Mouse (Mus musculus) testis, adult 2 months (tissue): ENCODE measurements at regions not wholly inside any gene's neighbourhood (a gene's known extent, or its start where the extent isn't known, plus 50 kb on each side); places are given as distances from the start of the nearest gene placed in this dataset.

Experiments used
- CTCF ChIP-seq: fragments of 200-500 bp; IDR thresholded peaks from 2 replicates; pipeline ENCODE4 v1.5.1; 2012; ENCODE audit warnings: low read depth, mild to moderate bottlenecking, inconsistent platforms, low read length, moderate library complexity; ENCODE audit not compliant: control insufficient read depth, insufficient read depth, insufficient replicate concordance
- POLR2A ChIP-seq: fragments of 200-500 bp; IDR thresholded peaks from 2 replicates; pipeline ENCODE4 v1.6.1; 2012; ENCODE audit warnings: low read depth, mild to moderate bottlenecking, inconsistent platforms, low read length, moderate library complexity; ENCODE audit not compliant: control insufficient read depth

GRCm38 (mm10) chr1:75612083-75612720 lies 66.1 kb downstream of the Slc4a3 start:
- no peak for TF ChIP-seq POLR2A
- TF ChIP-seq CTCF: no peak
